Mouse (Mus musculus): ENCODE measurements around the gene Cnot1.

GRCm38 (mm10) chr8:95850326-95850725 is 43.1 kb upstream of the Cnot1 start:
- TF ChIP-seq CTCF (IDR thresholded peaks at IDR 0.05; ENCODE audit: insufficient read depth, low read depth, low read length) (no peak), POLR2A (IDR thresholded peaks at IDR 0.05; ENCODE audit: insufficient read depth, low read depth, low read length) (no peak)

Data from olfactory bulb, adult 2 months (tissue).